Mouse (Mus musculus): ENCODE results near the gene Padi4.

DNA sequence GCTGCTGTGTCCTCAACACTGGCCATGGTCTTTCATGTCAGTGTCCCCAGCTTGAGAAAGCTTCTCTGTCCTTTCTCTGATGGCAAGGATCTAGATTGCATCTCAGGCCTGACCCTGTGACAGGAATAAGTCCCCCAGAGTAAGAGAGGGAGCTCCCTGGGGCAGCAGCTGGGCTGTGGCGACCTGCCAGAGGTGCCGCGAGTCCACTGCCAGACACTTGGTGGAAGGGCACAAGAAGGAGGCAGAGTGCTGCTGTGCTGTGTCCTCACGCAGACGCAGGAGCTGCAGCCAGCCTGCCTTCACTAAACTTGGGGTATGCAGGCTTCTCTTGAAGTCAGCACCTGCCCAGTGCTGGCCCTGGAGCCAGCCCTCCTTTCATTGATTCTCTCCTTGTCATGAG, 62.7 kb downstream of the Padi4 start:
- TF ChIP-seq POLR2A (IDR thresholded peaks at IDR 0.05; ENCODE audit: control insufficient read depth, low read depth, low read length) (no peak), CTCF (IDR thresholded peaks at IDR 0.05; ENCODE audit: control insufficient read depth, insufficient read depth, insufficient replicate concordance, low read depth, low read length) (no peak)

Data from testis, adult 2 months (tissue).